Mouse (Mus musculus) limb, embryonic 15.5 days (tissue): Measurements from ENCODE around the gene Mapkapk2. TPM values are rescaled to one million over a fixed set of nuclear protein-coding genes. Genes with fewer than 3 reads are reported as not detected.

ENCODE experiments used
- polyA plus RNA-seq: library from polyadenylated mRNA; unstranded; fragments of >200 nt; fragmentation: Nextera tagmentation; extraction: Ambion mirVana; gene quantifications from 2 replicates; pipeline ENCODE4 v1.2.1, GENCODE M21; 2015

Mapkapk2 gene
- polyA plus RNA-seq, 1 experiment from 2014 or later = 36.1 TPM

Other genes starting within 250 kb of the Mapkapk2 start
- 0.29 TPM in 1 of 2 replicates, not detected in the other for gene Fcmr, start 232.2 kb downstream of the Mapkapk2 start, polyA plus RNA-seq
- not detected in 2 replicates for gene Il24, start 210.4 kb downstream of the Mapkapk2 start, polyA plus RNA-seq
- not detected in 2 replicates for gene Il20, start 186.4 kb downstream of the Mapkapk2 start, polyA plus RNA-seq
- not detected in 2 replicates for gene Il19, start 157.7 kb downstream of the Mapkapk2 start, polyA plus RNA-seq
- gene Il10, start 78.0 kb downstream of the Mapkapk2 start, polyA plus RNA-seq = not detected in 2 replicates
- 2.2 and 3.1 TPM in 2 replicates for gene Dyrk3, start 40.5 kb upstream of the Mapkapk2 start, polyA plus RNA-seq
- 60.5 and 61.4 TPM in 2 replicates for gene Eif2d, start 55.4 kb upstream of the Mapkapk2 start, polyA plus RNA-seq
- gene Rassf5, start 147.4 kb upstream of the Mapkapk2 start, polyA plus RNA-seq = 6.1 and 6.3 TPM in 2 replicates
- gene Ikbke, start 181.8 kb upstream of the Mapkapk2 start, polyA plus RNA-seq = 7.1 and 7.3 TPM in 2 replicates